Mouse (Mus musculus) retina, postnatal 7 days (tissue): ENCODE results near the gene Selenos.

Experiments used
- DNase-seq: peaks from one replicate; pipeline ENCODE4 v3.0.0-alpha.2; 2012; ENCODE audit warnings: low read depth, low spot score

Gene Selenos

DNA sequence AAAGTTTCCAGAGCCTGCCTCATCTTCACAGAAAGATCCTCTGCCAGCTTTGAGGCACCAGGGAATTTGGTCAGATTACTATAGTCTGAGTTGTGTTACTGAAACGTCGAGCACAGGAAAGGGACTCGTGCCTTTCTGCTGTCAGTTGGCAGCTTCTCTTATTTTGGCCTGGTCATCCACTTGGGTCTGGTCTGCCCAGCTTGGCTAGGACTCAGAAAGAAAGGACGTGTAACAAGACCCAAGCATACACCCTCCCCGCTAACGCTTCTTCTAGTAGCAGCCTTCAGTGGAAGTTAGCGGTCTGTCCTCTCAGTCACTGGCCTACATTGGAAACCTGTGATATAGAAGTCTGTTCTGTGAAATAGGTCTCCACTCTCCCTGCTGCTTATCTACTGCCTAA is 5.1 kb downstream of the Selenos start:
- DNase-seq: no peak

DNA sequence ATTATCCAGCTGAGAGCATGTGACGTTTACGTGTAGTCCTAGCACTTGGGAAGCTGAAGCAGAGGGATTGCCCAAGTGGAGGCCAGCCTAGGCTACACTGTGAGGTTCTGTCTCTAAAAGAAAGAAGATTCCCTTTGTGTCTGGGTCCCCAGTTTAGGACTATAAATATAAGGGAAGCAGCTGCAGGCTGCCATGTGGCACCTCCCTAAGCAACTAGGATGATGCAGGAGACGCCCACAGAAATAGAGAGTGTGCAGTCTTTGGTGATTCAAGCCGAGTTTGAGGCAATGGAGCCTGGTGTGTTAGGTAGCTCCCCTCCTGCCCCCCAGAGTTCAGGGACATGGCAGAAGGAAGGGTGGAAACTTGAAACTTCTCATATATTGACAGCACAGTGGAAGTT is 8.2 kb downstream of the Selenos start:
- DNase-seq: no peak

DNA sequence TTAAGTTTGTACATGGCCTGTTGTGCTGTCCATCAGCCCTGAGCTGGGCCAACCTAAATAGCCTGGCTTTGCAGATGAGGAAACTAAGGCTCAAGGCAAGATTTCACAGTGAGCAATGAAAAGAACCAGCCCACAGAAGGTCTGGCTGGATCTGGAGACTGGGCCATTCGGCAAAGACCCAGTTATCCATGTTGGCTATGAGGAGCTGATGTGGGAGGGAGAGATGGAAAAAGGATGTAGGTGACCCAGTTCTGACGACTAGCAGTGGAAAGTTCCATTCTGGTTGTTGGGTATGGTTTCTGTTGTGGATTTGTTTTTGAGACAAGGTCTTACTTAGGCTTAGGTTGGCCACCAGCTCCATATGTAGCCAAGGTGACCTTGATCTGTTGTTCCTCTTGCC is 8.6 kb downstream of the Selenos start:
- no peak for DNase-seq

DNA sequence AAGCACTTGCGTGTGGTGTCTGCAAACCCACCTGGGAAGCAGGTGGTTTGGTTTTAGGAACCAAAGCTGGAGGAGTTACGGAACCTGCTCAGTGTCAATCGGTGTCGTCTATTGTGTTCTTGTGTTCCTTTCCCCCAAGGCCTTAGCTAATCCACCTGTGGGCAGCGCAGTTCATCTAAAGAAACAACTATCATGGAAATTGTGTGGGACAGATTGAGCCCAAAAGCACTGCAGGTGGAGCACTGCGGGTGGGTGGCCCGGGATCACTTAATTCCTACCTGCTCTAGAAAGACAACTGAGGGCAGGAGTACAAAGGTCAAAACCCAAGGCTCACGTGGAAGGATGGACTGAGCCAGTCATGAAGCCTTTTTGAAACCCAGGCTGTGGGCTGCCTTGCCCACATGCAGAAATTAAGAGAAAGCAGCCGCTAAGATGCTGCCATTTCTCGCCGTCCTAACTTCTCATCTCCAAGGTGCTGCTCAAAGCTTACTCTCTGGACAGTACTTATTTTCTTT is 11.3 kb downstream of the Selenos start:
- no peak for DNase-seq

DNA sequence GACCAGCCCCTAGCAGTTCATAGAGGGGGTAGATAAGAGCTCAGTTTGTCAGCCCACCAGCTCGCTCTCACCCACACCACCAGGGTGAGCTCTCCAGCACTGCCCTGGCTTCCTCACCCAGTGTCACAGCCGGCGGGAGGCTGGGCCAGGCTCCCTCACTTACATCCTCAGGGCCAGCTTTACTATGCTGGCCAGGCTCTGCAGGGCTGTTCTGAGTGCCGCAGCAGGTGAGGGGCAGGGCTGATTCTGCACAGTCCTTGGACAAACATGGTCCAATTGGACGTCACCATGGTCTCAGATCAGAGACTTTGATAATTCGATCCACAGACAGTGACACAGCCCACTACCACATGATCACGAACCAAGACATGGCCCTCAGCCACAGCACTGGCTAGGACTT is 12.1 kb downstream of the Selenos start:
- DNase-seq: no peak

DNA sequence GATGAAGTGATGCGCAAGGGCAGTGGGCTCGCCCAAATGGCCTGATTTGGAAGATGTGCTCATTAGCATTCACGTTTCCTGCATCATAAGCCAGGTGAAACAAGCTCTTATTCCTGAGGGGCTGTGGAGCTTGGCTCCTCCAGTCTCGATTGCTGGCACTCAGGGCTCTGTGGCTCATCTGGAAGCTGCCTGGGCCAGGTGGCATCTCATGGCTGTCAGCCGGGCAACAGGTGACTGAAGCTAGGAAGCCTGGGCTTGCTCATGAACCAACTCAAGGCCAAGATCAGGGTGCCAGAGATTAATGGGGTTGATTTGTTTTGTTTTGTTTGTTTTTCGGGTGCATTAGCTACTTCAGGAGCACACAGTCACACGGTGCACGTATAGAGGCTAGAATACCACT is 13.2 kb downstream of the Selenos start:
- no peak for DNase-seq

DNA sequence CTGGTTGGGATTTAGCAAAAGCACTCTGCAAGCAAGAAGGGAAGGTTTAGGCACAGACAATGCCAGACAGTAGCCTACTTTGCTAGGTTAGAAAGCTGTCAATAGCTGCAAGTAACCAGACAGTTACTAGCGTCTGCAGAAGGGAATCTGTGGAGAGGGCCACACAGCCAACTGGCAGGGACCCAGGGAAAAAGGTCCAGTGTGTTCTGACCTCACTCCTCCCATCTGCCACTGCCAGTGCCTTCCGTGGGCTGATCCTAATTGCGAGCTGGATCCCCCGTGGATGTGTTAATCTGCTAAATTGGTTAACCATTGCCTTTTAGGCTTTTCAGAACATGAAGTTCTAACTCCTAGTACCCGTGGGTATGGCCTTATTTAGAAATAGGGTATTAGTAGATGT is 14.7 kb downstream of the Selenos start:
- DNase-seq: no peak

DNA sequence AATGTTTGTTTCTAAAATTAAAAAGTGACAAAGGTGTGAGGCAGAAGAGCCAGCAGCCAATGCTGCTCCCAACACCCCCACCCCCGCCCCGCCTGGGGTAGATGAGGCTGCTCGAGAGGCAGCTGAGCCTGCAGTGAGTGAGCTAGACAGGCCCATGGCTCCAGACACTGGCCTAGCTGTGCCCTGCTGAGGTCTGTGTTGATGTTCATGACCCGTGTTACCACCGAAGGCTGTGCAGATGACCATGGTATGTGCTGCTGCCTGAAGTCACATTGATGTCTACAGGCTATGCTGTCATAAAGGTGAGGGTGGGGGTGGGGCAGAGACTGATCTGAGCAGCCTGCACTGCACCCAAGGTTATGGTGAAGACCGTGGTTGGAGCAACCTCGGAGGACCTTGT is 19.4 kb downstream of the Selenos start:
- DNase-seq: no peak

DNA sequence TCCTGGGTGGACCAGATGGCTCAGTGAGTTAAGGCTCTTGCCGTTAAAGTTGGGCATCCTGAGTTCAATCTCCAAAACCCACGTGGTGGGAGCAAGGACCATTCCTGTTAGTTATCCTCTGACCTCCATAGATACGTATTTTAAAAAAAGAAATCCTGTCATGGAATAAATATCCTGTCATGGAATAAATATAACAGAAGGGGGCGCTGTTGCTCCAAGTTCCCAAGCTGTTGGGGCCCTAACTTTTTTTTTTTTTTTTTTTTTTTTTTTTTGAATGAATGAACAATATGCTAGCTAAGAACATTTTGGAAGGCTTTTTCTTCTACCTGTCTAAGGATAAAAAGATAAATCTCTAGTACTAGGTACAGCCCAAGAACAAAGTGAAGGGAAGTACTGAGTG is 22.4 kb downstream of the Selenos start:
- no peak for DNase-seq

DNA sequence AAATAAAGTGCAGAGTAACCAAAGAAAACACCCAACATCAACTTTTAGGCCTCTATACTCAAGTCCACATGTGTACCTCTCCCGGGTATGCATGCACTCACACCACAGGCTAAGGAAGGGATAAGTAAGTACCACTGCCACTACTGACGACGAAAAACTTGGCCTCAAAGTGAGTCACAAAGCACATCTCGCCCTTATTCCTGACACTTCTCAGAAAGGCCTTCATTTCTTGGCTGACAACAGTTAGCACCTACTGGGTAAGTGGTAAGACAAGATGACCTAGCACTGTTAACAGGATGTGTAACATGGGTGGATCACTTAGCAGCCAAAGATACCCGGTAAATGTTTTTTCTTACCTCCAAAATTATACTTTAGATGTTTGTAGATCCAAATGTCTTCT is 25.1 kb downstream of the Selenos start:
- DNase-seq: no peak

DNA sequence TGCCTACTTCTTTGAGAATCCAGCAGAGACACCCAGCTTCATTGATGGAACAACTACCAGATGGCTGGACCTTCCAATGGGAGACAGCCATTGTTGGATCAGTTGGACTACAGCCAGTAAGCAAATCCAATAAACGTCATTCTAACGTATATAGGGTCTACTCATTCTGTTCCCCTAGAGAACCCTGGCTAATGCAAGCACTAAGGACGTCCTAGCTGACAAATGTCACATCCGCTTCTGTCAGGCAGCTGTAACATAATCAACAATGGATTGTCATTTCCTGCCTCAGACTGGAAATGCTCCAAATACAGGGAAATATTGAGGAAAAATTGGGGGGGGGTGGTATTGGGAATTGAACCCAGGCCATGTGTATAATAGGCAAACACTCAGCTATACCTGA is 26.3 kb downstream of the Selenos start:
- DNase-seq: no peak

DNA sequence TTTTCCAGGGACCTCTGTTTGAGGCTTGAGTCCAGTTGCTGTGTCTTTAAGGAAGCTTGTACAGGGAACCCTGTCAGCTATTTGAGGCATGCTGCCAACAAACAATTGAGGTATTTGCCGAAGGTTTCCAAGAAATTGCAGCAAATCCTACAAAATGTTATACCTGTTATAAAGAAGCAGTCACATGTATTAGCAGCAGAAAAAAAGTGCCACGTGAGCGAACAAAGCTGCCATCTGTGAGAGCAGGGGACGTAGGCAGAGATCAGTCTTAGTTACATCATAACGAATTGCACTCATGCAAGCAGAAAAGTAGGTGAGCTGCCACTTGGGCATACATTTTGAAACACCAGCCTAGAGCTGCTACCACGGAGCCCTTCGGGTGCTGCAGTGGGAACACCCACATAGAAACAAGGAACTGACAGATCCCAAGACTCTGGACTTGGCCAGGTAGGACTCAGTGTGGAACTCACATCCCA is 27.2 kb downstream of the Selenos start:
- DNase-seq: no peak

DNA sequence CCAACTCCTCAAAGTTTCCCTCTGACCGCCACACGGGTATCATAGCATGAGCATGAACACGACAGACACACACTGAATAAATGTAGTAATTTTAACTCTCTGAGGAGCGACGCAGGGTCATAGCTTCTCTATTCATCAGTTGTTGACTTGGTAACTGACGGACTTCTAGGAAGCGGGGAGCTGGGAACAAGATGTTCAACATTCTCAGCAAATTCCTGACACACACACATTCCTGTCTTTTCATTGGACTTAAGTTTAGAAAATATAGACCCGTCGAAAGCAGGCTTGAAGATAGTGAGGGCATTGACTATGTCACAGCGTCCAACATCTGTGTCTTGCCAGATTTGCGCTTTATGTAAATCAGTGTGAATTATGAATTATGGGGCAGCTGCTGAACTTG is 27.8 kb downstream of the Selenos start:
- DNase-seq: no peak

DNA sequence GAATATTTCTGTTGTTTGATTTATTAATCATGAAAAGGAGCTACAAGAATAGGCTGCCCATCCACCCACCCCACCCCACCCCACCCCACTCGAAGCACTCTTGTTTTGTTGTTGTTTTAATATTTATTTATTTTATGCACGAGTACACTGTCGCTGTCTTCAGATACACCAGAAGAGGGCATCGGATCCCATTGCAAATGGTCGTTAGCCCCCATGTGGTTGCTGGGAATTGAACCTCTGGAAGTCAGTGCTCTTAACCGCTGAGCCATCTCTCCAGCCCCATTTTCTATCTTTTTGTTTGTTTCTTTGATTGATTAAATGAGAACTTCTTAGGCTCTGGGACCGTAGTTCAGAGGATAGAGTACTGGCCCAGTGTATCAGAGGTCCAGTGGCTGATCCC is 28.5 kb downstream of the Selenos start:
- no peak for DNase-seq

DNA sequence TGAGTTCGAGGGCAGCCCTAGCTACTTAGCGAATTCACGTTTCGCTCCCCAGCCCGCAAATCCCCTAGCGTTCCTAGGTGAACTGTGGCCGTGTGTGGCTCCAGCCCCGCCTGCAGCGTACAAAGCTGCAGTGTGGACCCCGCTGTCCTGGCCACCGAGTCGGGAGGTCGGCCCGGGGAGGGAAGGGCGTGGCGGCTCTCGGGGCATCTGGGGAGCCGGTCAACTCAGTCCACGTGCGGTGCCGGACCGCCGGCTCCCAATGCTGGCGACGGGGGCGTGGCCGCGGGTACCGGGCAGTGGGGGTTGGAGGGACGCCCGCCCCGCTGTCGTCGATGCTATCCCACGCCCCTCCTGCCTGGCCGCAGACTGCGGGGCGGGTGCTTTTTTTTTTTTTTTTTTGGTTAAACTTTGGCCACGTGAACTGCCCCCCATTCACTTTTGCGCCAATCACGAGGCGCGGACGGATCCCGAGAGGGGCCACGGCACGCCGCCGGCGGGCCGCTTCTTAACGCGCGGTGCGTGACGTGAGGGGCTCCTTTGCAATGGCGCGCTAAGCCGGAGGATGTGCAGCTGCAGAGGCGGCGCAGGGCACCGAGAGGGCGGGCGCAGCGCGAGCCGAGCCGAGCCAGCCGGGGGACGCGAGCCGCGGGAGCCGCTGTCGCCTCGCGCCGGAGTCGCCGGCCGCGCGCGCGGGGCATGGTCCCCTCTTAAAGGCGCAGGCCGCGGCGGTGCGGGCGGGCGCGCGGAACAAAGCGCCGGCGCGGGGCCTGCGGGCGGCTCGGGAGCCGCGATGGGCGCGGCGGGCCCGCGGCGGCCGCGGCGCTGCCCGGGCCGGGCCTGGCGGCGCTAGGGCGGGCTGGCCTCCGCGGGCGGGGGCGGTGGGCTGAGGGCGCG is 29.8 kb downstream of the Selenos start, which contains the start of gene Chsy1:
TSS of gene Chsy1 (plus strand) at position 555 of the 894 bp plus-strand sequence.
- DNase-seq: peak; percentile 86

DNA sequence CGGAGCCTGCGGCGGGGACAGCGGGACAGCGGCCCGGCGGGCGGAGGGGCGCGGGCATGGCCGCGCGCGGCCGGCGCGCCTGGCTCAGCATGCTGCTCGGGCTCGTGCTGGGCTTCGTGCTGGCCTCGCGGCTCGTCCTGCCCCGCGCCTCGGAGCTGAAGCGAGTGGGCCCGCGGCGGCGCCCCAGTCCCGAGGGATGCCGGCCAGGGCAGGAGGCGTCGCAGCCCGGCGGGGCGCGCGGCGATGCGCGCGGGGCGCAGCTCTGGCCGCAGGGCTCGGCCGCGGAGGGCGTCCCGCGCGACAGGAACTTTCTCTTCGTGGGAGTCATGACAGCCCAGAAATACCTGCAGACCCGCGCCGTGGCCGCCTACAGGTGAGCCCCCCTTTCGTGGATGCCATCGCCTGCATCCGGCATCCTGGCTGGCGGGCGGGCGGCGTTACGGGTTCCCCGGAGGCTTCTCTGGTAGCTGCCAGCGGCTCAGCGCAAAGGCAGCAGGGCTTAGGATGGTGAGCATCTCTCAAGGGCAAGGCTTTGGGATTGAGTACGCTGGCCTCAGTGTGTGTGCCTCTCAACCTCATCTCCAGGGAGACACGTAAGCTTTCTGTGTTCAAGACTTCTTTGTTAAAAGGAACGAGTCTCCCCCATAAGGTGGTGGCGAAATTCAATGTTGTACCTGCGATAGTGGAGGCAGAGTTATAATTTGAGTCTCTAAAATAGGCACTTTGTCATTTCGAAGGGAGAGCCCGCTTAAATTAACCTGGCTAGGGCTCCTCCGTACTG is 30.6 kb downstream of the Selenos start:
- no peak for DNase-seq

DNA sequence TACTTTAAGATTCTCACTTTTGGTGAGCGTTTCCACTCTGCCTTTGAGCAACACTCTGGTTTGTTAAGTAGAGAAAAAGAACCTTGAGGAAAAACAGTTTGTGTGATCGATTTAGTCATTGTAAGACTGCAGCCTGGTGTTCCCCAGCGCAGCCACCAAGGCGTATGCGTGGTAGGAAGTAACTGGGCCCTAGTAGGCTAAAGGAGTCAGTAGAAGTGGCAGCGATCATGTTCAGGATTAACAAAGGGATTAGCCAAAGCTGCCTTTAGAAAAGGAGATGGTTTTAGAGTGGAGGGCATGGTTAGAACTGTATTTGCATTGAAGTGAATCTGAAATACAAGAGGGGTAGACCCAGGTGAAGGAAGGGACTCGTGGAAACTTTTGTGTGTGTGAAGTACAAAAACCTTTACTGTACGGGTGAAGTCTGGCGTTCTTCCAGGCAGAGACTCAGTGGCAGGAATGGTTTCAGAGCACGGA is 31.2 kb downstream of the Selenos start:
- DNase-seq: peak; percentile 53

DNA sequence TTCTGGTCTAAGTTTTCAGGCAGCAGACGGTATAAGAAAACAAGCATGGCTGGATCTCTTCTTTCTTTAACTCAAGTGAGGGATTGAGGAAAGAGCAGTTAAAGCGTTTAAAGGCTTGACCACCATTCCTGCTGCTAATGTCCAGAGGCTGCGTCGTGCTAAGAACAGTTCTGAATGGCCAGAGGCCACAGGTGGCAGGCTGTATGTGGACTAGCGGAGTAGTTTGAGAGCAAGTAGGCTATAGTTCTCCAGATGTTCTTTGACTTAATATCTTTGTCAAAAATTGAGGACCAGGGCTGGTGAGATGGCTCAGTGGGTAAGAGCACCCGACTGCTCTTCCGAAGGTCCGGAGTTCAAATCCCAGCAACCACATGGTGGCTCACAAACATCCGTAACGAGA is 31.8 kb downstream of the Selenos start:
- no peak for DNase-seq

DNA sequence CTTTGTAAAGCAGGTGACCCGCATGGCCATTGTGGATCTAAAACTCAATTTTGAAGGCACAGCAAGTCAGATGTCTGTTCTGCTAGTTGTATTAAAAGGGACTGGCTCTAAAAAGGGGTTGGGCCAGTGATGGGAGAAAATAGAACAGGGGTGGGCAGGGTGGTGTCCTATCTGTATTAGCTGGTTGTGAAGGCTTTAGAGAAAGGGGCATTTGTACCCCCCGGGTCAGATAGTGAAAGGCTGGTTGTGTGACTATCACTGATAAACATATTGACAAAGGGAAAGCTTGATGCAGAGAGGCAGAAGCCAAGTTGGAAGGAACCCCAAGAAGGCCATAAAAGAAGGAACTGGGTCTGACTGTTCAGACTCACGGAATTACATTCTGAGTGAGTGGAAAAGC is 34.1 kb downstream of the Selenos start:
- no peak for DNase-seq

DNA sequence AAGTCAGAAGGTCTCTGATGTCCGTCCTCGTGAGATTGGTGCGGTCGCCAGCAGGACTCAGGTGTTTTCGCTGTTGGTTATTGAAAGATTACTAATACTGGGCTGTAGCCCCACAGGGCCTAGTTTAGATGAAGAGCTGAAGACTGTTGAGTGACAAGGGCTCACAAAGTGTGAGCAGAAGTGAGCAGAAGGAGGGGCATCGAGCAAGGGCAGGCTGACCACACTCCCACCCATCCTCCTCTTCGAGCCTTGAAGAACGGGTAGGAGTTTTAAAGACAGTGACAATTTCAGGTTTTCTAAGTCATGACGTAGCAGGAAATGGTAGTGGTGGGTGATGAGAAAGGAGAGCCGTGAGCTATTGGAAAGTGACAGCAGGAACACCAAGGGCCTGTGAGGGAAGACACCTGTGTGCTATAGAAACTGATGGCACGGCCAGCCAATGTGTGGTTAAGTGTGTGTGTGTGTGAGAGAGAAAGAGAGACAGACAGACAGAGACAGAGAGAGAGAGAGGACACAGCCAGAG is 36.4 kb downstream of the Selenos start:
- no peak for DNase-seq

DNA sequence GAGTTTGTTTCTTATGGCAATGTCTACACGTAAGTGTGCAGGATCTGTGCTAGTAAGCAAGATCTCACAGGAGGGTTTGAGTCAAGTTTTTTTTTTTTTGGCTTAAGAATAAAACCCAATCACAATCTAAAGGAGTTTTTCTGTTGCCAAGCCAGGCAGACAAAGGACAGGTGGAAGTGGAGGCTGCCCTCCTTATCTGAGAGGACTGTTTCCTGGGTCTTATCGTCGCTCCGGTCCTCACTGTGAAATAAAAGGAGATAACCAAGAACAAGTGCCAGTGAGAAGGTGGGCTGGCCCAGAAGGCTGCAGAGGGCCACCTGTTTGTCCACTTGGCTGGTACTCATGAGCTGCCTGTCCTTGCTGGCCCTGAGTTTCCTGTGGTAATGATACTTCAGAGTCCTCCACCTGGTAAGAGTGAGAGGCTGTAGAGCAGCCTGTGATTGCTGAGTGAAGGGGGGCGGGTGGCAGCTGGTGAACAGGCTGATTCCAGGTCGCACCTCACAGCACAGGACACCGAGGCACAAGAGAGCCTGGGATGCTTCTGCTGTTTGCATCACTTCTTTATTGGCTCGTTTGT is 37.5 kb downstream of the Selenos start:
- DNase-seq: no peak

DNA sequence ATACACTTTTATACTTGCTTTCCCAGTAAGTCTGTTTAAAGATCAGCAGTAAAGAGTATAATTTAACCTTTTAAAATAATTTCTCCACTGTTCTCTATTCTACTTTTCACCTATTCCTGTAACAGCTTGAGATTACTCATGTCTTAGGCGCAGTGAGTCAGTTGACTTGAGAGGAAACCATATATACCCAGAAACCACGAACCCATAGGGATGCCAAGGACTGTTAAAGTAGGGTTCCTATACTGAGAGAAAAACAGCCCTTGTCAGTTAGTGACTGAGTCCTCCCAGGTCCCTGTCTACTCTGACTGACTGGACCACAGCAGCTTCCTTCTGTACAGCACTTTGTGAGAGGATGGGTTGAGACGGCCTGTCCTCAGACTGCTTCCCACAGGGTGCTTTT is 38.6 kb downstream of the Selenos start:
- DNase-seq: no peak
